Mouse (Mus musculus): ENCODE results near the gene Mtor. TPM values are rescaled to one million over a fixed set of nuclear protein-coding genes. Genes with fewer than 3 reads are reported as not detected.
A peak's percentile ranks its signal among the peaks of the same experiment; 100 is the strongest.

Gene Mtor
- polyA plus RNA-seq (2015; fragmentation: Nextera tagmentation; extraction: Ambion mirVana), result 17.7 and 21.4 TPM in 2 replicates

GRCm38 (mm10) chr4:148448179-148448852, at the start of gene Mtor:
Gene Mtor (plus strand): TSS chr4:148448611.
- H3K27ac ChIP-seq (replicated peaks), result peak within 1 kb of the TSS; percentile 86
- peaks cover 17% of the 10 kb centered on the region for H3K36me3 ChIP-seq
- no peaks in the 10 kb centered on the region for H3K27me3 ChIP-seq (replicated peaks)
- peaks cover 50% of the 10 kb centered on the region for H3K4me1 ChIP-seq
- peak; percentile 97 for ATAC-seq (ENCODE audit: low FRiP score)
- H3K4me2 ChIP-seq, result peak within 1 kb of the TSS; percentile 78
- WGBS, result under 1% methylated on average over 56 of the region's 56 CpGs
- H3K4me3 ChIP-seq (replicated peaks), result peak within 1 kb of the TSS; percentile 85
- no peaks in the 10 kb centered on the region for H3K9me3 ChIP-seq (replicated peaks)
- H3K9ac ChIP-seq (replicated peaks), result peak within 1 kb of the TSS; percentile 82

- Histone ChIP-seq H3K36me3 (no peaks in the 10 kb centered on the region), H3K4me3 (replicated peaks) (no peak overlapping the region), H3K27me3 (replicated peaks) (no peaks in the 10 kb centered on the region), H3K9ac (replicated peaks) (no peak overlapping the region), H3K27ac (replicated peaks) (peak overlapping the region; percentile 69; the same call in 1 of the 2 replicates), H3K9me3 (replicated peaks) (no peaks in the 10 kb centered on the region), H3K4me1 (peaks cover 48% of the 10 kb centered on the region), H3K4me2 (no peak overlapping the region)
- peak; percentile 23; the same call in 1 of the 2 replicates for ATAC-seq (ENCODE audit: low FRiP score)
- WGBS, result 14% methylated on average over 9 of the region's 9 CpGs
These were observed 48.8 kb upstream of the Mtor start for GRCm38 (mm10) chr4:148399437-148400094.

GRCm38 (mm10) chr4:148403402-148403801, 45.0 kb upstream of the Mtor start:
- Histone ChIP-seq H3K27me3 (replicated peaks) (no peaks in the 10 kb centered on the region; the same call in 1 of the 2 replicates), H3K4me3 (replicated peaks) (no peak overlapping the region), H3K36me3 (no peaks in the 10 kb centered on the region), H3K4me2 (no peak overlapping the region), H3K4me1 (peaks cover 57% of the 10 kb centered on the region), H3K9ac (replicated peaks) (no peak overlapping the region), H3K27ac (replicated peaks) (peak overlapping the region; percentile 45), H3K9me3 (replicated peaks) (no peaks in the 10 kb centered on the region)
- peak; percentile 21; the same call in 1 of the 2 replicates for ATAC-seq (ENCODE audit: low FRiP score)
- WGBS, result 11% methylated on average over 12 of the region's 12 CpGs

GRCm38 (mm10) chr4:148404748-148405147, 43.7 kb upstream of the Mtor start:
- H3K4me1 ChIP-seq, result peaks cover 51% of the 10 kb centered on the region
- H3K4me3 ChIP-seq (replicated peaks), result no peak overlapping the region
- no peaks in the 10 kb centered on the region for H3K36me3 ChIP-seq
- ATAC-seq (ENCODE audit: low FRiP score), result 0 out of 2 replicates have a peak, but pooled peaks have one; percentile 28
- peak overlapping the region; percentile 54; the same call in 1 of the 2 replicates for H3K27ac ChIP-seq (replicated peaks)
- no peak overlapping the region for H3K9ac ChIP-seq (replicated peaks)
- H3K4me2 ChIP-seq, result peak overlapping the region; percentile 19
- no peaks in the 10 kb centered on the region for H3K9me3 ChIP-seq (replicated peaks)
- no peaks in the 10 kb centered on the region; the same call in 1 of the 2 replicates for H3K27me3 ChIP-seq (replicated peaks)
- 4% methylated on average over 11 of the region's 11 CpGs for WGBS

- H3K4me2 ChIP-seq, result peak overlapping the region; percentile 19; the same call in 1 of the 2 replicates
- peaks cover 47% of the 10 kb centered on the region for H3K4me1 ChIP-seq
- H3K9me3 ChIP-seq (replicated peaks), result no peaks in the 10 kb centered on the region
- H3K9ac ChIP-seq (replicated peaks), result no peak overlapping the region
- 16% methylated on average over 13 of the region's 13 CpGs for WGBS
- H3K27ac ChIP-seq (replicated peaks), result peak overlapping the region; percentile 54
- no peaks in the 10 kb centered on the region; the same call in 1 of the 2 replicates for H3K27me3 ChIP-seq (replicated peaks)
- ATAC-seq (ENCODE audit: low FRiP score), result no peak
- no peaks in the 10 kb centered on the region for H3K36me3 ChIP-seq
- H3K4me3 ChIP-seq (replicated peaks), result no peak overlapping the region
These were observed 43.1 kb upstream of the Mtor start for GRCm38 (mm10) chr4:148405255-148405788.

- H3K27me3 ChIP-seq (replicated peaks), result no peaks in the 10 kb centered on the region; the same call in 1 of the 2 replicates
- WGBS, result 57% methylated on average over 10 of the region's 10 CpGs
- H3K4me2 ChIP-seq, result no peak overlapping the region
- no peak for ATAC-seq (ENCODE audit: low FRiP score)
- no peak overlapping the region for H3K4me3 ChIP-seq (replicated peaks)
- no peak overlapping the region for H3K9ac ChIP-seq (replicated peaks)
- H3K27ac ChIP-seq (replicated peaks), result no peak overlapping the region; the same call in 1 of the 2 replicates
- H3K9me3 ChIP-seq (replicated peaks), result no peaks in the 10 kb centered on the region
- no peaks in the 10 kb centered on the region for H3K36me3 ChIP-seq
- peaks cover 42% of the 10 kb centered on the region for H3K4me1 ChIP-seq
These were observed 40.0 kb upstream of the Mtor start for GRCm38 (mm10) chr4:148408256-148408975.

- Histone ChIP-seq H3K9me3 (replicated peaks) (no peaks in the 10 kb centered on the region), H3K27me3 (replicated peaks) (peaks cover 12% of the 10 kb centered on the region; the same call in 1 of the 2 replicates), H3K27ac (replicated peaks) (0 out of 2 replicates have a peak overlapping the region, but pooled peaks have one; percentile 4), H3K4me2 (peak overlapping the region; percentile 17), H3K4me3 (replicated peaks) (no peak overlapping the region), H3K9ac (replicated peaks) (peak overlapping the region; percentile 8; the same call in 1 of the 2 replicates), H3K4me1 (peaks cover 38% of the 10 kb centered on the region), H3K36me3 (no peaks in the 10 kb centered on the region)
- no peak for ATAC-seq (ENCODE audit: low FRiP score)
- 12% methylated on average over 16 of the region's 16 CpGs for WGBS
These were observed 32.8 kb upstream of the Mtor start for GRCm38 (mm10) chr4:148415575-148415974.

- Histone ChIP-seq H3K4me1 (peaks cover 38% of the 10 kb centered on the region), H3K27ac (replicated peaks) (peak overlapping the region; percentile 75), H3K36me3 (no peaks in the 10 kb centered on the region), H3K9ac (replicated peaks) (0 out of 2 replicates have a peak overlapping the region, but pooled peaks have one; percentile 7), H3K4me3 (replicated peaks) (no peak overlapping the region), H3K9me3 (replicated peaks) (no peaks in the 10 kb centered on the region), H3K4me2 (no peak overlapping the region), H3K27me3 (replicated peaks) (peaks cover 12% of the 10 kb centered on the region; the same call in 1 of the 2 replicates)
- WGBS, result 28% methylated on average over 11 of the region's 11 CpGs
- peak; percentile 56 for ATAC-seq (ENCODE audit: low FRiP score)
These were observed 31.3 kb upstream of the Mtor start for GRCm38 (mm10) chr4:148417074-148417526.

GRCm38 (mm10) chr4:148417559-148417958, 30.9 kb upstream of the Mtor start:
- Histone ChIP-seq H3K4me1 (peaks cover 38% of the 10 kb centered on the region), H3K27me3 (replicated peaks) (peaks cover 12% of the 10 kb centered on the region; the same call in 1 of the 2 replicates), H3K9ac (replicated peaks) (no peak overlapping the region), H3K4me3 (replicated peaks) (no peak overlapping the region), H3K36me3 (no peaks in the 10 kb centered on the region), H3K9me3 (replicated peaks) (no peaks in the 10 kb centered on the region), H3K27ac (replicated peaks) (peak overlapping the region; percentile 75), H3K4me2 (no peak overlapping the region)
- WGBS, result 21% methylated on average over 6 of the region's 6 CpGs
- peak; percentile 40 for ATAC-seq (ENCODE audit: low FRiP score)

- WGBS, result 52% methylated on average over 10 of the region's 10 CpGs
- H3K36me3 ChIP-seq, result 0 out of 2 replicates have a peak, but pooled peaks cover 3% of the 10 kb centered on the region
- no peaks in the 10 kb centered on the region for H3K9me3 ChIP-seq (replicated peaks)
- H3K27me3 ChIP-seq (replicated peaks), result no peaks in the 10 kb centered on the region
- H3K9ac ChIP-seq (replicated peaks), result no peak overlapping the region
- H3K27ac ChIP-seq (replicated peaks), result peak overlapping the region; percentile 7; the same call in 1 of the 2 replicates
- 0 out of 2 replicates have a peak, but pooled peaks have one; percentile 40 for ATAC-seq (ENCODE audit: low FRiP score)
- peaks cover 27% of the 10 kb centered on the region for H3K4me1 ChIP-seq
- no peak overlapping the region for H3K4me2 ChIP-seq
- H3K4me3 ChIP-seq (replicated peaks), result no peak overlapping the region
These were observed 21.2 kb upstream of the Mtor start for GRCm38 (mm10) chr4:148426950-148427850.

Measured in neural tube, embryonic 15.5 days (tissue).